Mouse (Mus musculus) liver, embryonic 16.5 days (tissue): ENCODE results near the gene Dnmt3b. TPM values are rescaled to one million over a fixed set of nuclear protein-coding genes. Genes with fewer than 3 reads are reported as not detected.

Experiments used
- ATAC-seq: fragments of 200-750 bp; cut with Nextera tagmentation; 2 replicates; pipeline ENCODE4 v1.8.0; 2017; ENCODE audit warnings: low read depth, mild to moderate bottlenecking, moderate number of reproducible peaks, moderate library complexity
- H3K27ac ChIP-seq: fragments of 300-500 bp; sonication (generic); 2 replicates; pipeline ENCODE4 v1.5.1; 2014; ENCODE audit warnings: mild to moderate bottlenecking, low read length
- H3K27me3 ChIP-seq: fragments of 300-500 bp; sonication (generic); 2 replicates; pipeline ENCODE4 v1.6.1; 2014; ENCODE audit warnings: low read depth, low read length, mixed read lengths; ENCODE audit not compliant: control insufficient read depth, insufficient read depth
- H3K36me3 ChIP-seq: fragments of 300-500 bp; sonication (generic); 2 replicates; pipeline ENCODE4 v1.6.1; 2014; ENCODE audit warnings: mild to moderate bottlenecking; ENCODE audit not compliant: control insufficient read depth, insufficient read depth
- H3K4me1 ChIP-seq: fragments of 300-500 bp; sonication (generic); 2 replicates; pipeline ENCODE4 v1.6.1; 2014; ENCODE audit warnings: low read depth, low read length, mixed read lengths; ENCODE audit not compliant: control insufficient read depth
- H3K4me2 ChIP-seq: fragments of 300-500 bp; sonication (generic); 2 replicates; pipeline ENCODE4 v1.6.1; 2014; ENCODE audit warnings: low read depth, low read length, mixed read lengths
- H3K4me3 ChIP-seq: fragments of 300-500 bp; sonication (generic); 2 replicates; pipeline ENCODE4 v1.5.1; 2014; ENCODE audit warnings: low read depth, mild to moderate bottlenecking, low read length
- H3K9ac ChIP-seq: fragments of 300-500 bp; sonication (generic); 2 replicates; pipeline ENCODE4 v1.6.1; 2014; ENCODE audit warnings: low read depth, low read length
- H3K9me3 ChIP-seq: fragments of 300-500 bp; sonication (generic); replicated peaks from 2 replicates; pipeline ENCODE4 v1.6.1; 2016; ENCODE audit warnings: low read length; ENCODE audit not compliant: control insufficient read depth
- WGBS: fragments of 180-500 bp; shearing (Covaris S2); extraction: QIAGEN DNeasy Blood & Tissue Kit; methylation state at CpG from one replicate; pipeline ENCODE4 v1.1.7; 2014; ENCODE audit not compliant: insufficient replicate concordance; 5-methylcytosine and 5-hydroxymethylcytosine counted together
- polyA plus RNA-seq: library from polyadenylated mRNA; unstranded; fragments of >200 nt; fragmentation: Nextera tagmentation; extraction: Ambion mirVana; gene quantifications from 2 replicates; pipeline ENCODE4 v1.2.1, GENCODE M21; 2015

The Dnmt3b gene
- 3.3 and 3.8 TPM in 2 replicates for polyA plus RNA-seq

DNA sequence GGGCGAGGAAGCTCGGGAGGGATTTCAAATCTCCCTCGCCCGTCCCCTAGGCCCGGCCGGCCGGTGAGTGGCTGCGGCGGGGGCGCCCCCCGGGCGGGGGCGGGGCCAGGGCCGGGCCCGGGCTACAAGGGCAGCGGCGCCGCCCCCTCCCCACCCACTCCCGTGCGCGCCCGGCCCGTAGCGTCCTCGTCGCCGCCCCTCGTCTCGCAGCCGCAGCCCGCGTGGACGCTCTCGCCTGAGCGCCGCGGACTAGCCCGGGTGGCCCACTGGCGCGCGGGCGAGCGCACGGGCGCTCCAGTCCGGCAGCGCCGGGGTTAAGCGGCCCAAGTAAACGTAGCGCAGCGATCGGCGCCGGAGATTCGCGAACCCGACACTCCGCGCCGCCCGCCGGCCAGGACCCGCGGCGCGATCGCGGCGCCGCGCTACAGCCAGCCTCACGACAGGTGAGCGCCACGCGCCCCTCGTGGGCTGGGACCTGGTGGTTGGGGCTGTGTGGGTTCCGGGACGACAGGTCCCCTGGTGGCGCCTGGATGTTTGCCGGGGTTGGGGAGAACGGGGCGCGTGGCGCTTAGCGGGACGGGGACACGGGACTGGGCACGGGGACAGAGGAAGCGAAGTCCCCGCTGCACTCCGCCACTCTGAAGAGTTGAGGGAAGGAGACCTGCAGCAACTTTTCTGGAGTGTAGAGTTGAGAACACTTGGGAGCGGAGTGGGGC lies at the start of gene Dnmt3b:
TSS of gene Dnmt3b (plus strand) at position 153 of the 716 bp plus-strand sequence.
- peak; percentile 79 for ATAC-seq
- Histone ChIP-seq H3K4me2 (peak within 1 kb of the TSS; percentile 90), H3K4me3 (peak within 1 kb of the TSS; percentile 74), H3K9me3 (no peaks in the 10 kb centered on the region), H3K36me3 (no peaks in the 10 kb centered on the region), H3K9ac (peak within 1 kb of the TSS; percentile 64), H3K4me1 (peaks cover 4% of the 10 kb centered on the region), H3K27ac (no peak within 1 kb of the TSS), H3K27me3 (peaks cover 15% of the 10 kb centered on the region)
- WGBS = under 1% methylated on average over 84 of the region's 93 CpGs

DNA sequence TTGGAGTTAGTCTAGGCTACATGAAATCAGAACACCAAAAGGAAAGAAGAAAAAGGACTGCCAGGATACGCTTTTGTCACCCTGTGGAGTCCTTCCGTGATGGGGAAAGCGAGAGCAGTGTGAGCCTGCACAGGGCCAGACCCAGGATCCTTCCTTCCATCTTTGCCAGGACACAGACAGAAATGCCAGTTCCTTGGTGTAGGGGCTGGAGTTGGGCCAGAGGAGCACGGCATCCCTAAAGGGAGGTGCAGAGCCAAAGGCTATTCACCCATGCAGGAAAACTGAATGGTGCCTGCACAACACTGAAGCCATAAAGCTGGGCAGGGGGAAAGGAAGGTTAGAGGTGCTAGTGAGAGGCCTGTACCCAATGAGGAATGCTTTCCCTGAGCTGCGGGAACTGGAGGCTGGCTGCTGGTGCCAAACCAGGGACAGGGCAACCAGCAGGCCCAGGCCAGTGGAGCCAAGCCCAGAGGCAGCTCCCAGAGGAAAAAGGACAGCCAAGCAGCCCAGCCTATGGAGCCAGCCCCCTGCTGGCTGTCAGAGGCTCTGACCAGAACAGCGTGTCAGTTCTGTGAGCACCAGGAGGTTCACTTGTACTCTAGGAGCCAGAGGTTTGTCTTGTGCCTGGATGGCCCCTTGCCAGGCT lies 49.1 kb upstream of the Dnmt3b start:
- Histone ChIP-seq H3K4me2 (no peak overlapping the region), H3K4me1 (peaks cover 13% of the 10 kb centered on the region), H3K27ac (peak overlapping the region; percentile 1; the same call in 1 of the 2 replicates), H3K36me3 (no peaks in the 10 kb centered on the region), H3K4me3 (no peak overlapping the region), H3K9me3 (no peaks in the 10 kb centered on the region), H3K27me3 (no peaks in the 10 kb centered on the region), H3K9ac (no peak overlapping the region)
- WGBS = 58% methylated on average over 6 of the region's 6 CpGs
- peak; percentile 48; the same call in 1 of the 2 replicates for ATAC-seq

DNA sequence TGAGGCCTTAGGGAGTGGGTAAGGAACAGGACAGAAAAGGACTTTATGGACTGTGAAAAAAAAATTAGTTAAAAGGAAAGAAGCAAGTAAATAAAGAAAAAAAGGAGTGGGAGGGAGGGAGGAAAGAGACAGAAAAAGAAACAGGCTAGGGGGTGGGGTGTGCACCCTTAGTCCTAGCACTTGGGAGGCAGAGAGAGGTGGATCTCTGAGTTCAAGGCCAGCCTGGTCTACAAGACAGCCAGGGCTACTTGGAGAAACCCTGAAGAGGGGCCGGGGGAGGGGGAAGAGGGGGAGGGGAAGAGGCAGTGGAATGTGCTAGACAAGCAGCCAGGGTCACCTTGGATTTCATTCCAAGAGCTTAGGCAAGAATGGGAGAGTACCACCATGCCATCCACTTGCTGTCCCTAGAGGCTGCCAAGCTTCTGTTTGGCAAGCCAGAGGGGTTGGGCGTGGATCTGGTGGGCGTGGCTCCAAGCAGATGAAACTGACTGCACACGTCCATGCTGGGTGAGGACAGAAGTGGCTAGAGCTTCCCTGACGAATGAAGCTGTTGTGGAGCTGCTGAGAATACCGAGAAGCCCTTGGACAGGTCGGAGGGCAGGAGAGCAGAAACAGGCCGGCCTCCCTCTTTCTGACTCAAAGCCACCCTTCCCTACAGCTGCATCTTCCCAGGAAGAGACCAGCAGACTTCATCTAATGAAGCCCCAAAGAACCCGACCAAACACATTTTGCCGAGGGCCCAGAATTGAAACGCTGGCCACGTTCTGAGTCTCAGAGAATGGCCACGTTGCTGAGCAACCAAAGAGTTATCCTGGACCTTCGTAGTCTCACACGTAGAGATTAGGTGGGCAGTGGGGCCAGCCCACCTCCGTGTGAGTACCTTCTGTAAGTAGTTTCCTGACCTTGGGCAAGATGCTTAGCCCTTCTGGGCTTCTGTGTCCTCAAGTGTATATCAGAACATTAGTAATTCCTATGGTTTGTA lies 48.3 kb upstream of the Dnmt3b start:
- Histone ChIP-seq H3K9me3 (no peaks in the 10 kb centered on the region), H3K27me3 (no peaks in the 10 kb centered on the region), H3K36me3 (no peaks in the 10 kb centered on the region), H3K4me1 (peaks cover 13% of the 10 kb centered on the region), H3K4me3 (no peak overlapping the region), H3K27ac (no peak overlapping the region), H3K4me2 (no peak overlapping the region), H3K9ac (no peak overlapping the region)
- 45% methylated on average over 16 of the region's 16 CpGs for WGBS
- peak; percentile 71 for ATAC-seq

DNA sequence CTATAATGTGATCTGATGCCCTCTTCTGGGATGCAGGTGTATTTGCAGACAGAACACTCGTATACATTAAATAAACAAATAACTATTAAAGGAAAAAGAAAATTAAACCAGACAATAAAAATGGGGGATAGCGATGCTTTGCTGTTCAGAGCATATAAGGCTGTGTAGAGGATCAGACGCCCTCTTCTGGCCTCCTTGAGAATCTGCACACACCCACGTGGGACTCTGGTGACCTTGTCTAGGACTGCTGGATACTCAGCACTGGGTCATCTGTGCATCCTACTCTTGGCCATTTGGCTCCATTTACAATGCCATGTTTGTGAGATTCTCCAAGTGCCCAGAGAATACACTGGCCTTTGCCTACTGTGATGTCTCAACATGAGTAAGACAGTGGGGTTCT lies 45.5 kb upstream of the Dnmt3b start:
- WGBS = 31% methylated on average over 4 of the region's 4 CpGs
- no peak overlapping the region for H3K4me3 ChIP-seq
- H3K27ac ChIP-seq = no peak overlapping the region
- no peaks in the 10 kb centered on the region for H3K9me3 ChIP-seq
- no peak overlapping the region for H3K4me2 ChIP-seq
- ATAC-seq = no peak
- no peak overlapping the region for H3K9ac ChIP-seq
- peaks cover 36% of the 10 kb centered on the region for H3K4me1 ChIP-seq
- no peaks in the 10 kb centered on the region for H3K36me3 ChIP-seq
- H3K27me3 ChIP-seq = no peaks in the 10 kb centered on the region

DNA sequence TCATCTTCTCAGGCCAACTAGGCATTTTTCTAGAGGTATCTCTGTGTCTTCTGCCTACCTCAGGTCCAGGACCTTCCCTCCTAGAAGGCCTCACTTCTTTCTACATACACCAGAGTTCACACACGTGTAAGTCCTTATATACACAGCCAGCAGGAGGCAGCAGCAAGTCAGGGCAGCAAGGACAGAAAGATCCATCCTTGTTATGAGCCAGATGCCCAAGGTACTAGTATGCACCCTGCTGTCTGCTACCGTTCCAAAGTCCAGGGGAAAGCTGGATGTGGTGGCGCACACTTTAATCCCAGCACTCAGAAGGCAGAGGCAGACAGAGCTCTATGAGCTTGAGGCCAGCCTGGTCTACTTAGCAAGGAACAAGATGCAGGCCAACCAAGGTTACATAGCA lies 42.8 kb upstream of the Dnmt3b start:
- no peaks in the 10 kb centered on the region for H3K36me3 ChIP-seq
- H3K9ac ChIP-seq = no peak overlapping the region
- peak overlapping the region; percentile 94; the same call in 1 of the 2 replicates for H3K27ac ChIP-seq
- no peaks in the 10 kb centered on the region for H3K9me3 ChIP-seq
- H3K4me1 ChIP-seq = peaks cover 50% of the 10 kb centered on the region
- H3K4me3 ChIP-seq = no peak overlapping the region
- H3K27me3 ChIP-seq = no peaks in the 10 kb centered on the region
- H3K4me2 ChIP-seq = no peak overlapping the region
- ATAC-seq = no peak
- 65% methylated on average over 3 of the region's 3 CpGs for WGBS

DNA sequence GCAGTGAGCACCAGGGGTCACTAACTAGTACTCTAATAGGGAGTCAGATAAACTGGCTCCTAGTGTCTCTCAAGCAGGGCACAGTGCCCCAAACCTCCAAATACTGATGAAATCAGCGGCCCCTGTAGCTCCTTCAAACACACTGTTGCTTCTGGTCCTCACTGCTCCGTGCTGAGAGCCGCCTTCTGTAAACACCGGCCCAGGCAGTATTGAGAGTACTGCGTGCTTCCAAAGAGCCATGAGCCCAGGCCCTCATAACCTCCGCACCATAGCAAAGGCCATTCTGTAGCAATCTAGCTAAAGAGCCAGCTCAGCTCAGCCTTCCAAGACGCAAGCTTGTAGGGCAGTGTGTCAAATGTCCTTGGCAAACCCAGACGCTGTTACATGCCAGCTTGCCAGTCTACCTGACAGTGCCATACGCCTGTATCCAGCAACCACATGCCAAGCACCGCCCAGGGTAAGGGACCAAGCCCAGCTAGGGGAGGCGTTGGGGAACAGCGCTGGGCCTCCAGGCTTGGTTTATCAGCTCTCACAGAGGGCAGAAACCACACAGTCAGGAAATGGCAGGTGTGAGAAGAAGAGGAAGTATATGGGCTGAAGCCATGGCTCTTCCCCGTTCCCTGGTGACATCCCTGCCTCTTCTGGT lies 41.3 kb upstream of the Dnmt3b start:
- peak overlapping the region; percentile 61 for H3K9ac ChIP-seq

DNA sequence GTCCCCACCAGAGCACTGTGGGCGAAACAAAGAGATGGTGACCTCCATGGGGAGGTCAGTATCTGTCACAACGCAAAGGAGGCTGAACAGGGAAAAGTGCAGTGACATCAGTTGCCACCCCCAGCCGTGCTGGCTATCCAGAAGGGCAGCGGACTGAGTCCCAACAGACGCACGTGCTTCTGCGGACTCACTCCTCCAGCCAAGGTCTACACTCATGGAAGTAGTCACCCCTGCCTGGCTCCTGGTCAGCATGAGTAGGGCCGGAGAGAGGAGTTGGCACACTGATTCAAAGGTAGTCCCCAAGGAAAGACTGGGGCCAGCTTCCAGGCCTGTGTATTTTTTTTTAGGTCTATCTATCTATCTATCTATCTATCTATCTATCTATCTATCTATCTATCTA lies 40.2 kb upstream of the Dnmt3b start:
- peak overlapping the region; percentile 31; the same call in 1 of the 2 replicates for H3K4me3 ChIP-seq
- H3K27me3 ChIP-seq = no peaks in the 10 kb centered on the region
- 59% methylated on average over 8 of the region's 8 CpGs for WGBS
- no peaks in the 10 kb centered on the region for H3K36me3 ChIP-seq
- peak overlapping the region; percentile 65 for H3K4me2 ChIP-seq
- H3K9me3 ChIP-seq = no peaks in the 10 kb centered on the region
- ATAC-seq = no peak
- peaks cover 50% of the 10 kb centered on the region for H3K4me1 ChIP-seq
- peak overlapping the region; percentile 28; the same call in 1 of the 2 replicates for H3K9ac ChIP-seq
- H3K27ac ChIP-seq = peak overlapping the region; percentile 94

More for the DNA sequence above, 41.3 kb upstream of the Dnmt3b start:
- Histone ChIP-seq H3K9me3 (no peaks in the 10 kb centered on the region), H3K27me3 (no peaks in the 10 kb centered on the region), H3K4me2 (peak overlapping the region; percentile 65), H3K36me3 (no peaks in the 10 kb centered on the region), H3K4me3 (peak overlapping the region; percentile 31), H3K4me1 (peaks cover 50% of the 10 kb centered on the region), H3K27ac (peak overlapping the region; percentile 94)
- ATAC-seq = peak; percentile 93
- 19% methylated on average over 13 of the region's 13 CpGs for WGBS

DNA sequence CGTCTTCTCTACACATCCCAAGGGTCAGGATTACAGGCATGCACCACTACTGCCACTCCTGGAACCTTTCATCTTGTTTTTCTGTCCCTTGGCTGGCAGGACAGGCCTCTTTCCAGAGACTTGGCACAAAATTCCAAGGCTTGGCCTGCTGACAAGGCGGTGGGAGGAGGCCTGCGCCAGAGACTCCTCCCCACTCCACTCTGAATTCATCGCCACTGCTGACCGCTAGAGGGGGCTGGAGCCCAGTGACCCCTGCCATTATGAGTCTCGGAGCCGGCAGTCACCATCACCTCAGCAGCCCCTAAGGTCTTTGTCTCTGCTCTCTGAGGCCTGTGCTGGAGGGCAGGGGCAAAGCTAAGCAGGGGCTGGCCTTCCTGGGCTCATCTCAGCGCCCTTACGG lies 39.7 kb upstream of the Dnmt3b start:
- Histone ChIP-seq H3K4me1 (peaks cover 50% of the 10 kb centered on the region), H3K4me3 (no peak overlapping the region), H3K36me3 (no peaks in the 10 kb centered on the region), H3K9me3 (no peaks in the 10 kb centered on the region), H3K27ac (peak overlapping the region; percentile 64; the same call in 1 of the 2 replicates), H3K9ac (no peak overlapping the region), H3K4me2 (0 out of 2 replicates have a peak overlapping the region, but pooled peaks have one; percentile 2), H3K27me3 (no peaks in the 10 kb centered on the region)
- peak; percentile 45 for ATAC-seq
- WGBS = 6% methylated on average over 9 of the region's 9 CpGs
